Mouse (Mus musculus): Measurements from ENCODE around the gene Rspry1.

Gene Rspry1

DNA sequence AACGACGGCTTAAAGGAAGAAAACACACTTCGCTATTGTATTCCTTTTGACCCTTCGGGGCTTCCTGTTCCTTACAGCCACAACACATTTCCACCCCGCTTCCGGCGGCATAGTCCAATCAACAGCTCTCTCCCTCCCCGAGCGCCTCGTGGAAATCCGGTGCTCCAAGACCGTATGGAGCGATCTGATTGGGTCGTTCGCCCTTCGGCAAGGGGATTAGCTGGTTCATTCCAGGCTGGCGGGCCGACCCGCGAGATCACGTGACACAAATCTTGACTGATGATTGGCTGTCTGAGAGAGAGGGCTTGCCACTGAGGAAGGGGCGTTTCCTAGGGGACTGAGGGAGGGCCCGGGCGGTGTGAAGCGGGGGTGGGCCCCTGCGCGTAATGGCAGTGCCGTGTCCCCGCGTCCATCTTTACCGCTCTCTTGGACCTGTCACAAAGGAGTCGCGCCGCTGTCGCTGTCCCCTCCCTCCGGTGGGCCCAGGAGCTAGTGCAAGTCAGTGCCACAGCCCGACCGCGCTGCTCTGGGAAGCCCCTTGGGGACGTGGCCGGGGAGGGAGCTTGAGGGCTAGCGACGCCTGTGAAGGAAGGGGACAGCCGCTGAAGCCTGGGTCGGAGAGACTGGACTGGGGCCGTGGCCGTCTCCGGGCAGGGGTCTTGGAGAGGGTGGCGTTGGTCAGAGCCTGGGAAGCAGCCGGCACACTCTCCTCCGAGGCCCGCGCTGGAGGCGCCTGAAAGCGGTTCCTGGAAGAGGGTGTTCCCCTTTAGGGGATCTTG is at the start of gene Rspry1, which contains the start of gene Fam192a:
TSS of gene Rspry1 (plus strand) at position 331 of the 779 bp plus-strand sequence.
TSS of gene Fam192a (minus strand) at position 391 of the 779 bp plus-strand sequence.
- DNase-seq = peak; percentile 95 to 98

- no peak for DNase-seq
Observed at GRCm38 (mm10) chr8:94552696-94553095, 49.0 kb upstream of the Rspry1 start.

GRCm38 (mm10) chr8:94557281-94557680 is 44.5 kb upstream of the Rspry1 start:
- no peak for DNase-seq

DNA sequence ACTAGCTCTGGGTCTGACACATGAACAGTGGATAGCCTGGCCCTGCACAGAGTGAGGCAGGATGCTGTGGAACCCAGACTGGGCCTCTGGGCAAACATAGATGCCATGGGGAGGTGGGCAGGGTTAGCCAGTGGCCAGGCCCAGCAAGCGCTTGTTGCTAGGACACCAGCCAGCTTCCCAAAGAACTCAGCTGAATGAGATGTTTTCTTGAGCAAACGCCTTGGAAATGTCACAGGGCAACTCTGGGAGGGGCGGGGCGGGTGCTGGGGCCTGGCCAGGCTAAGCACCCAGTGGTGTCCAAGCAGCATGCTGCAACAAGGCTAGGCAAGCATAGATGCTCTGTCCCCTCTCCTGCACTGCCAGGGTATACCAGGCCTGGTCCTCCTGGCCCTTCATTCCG is 40.5 kb upstream of the Rspry1 start:
- DNase-seq = no peak

- no peak for DNase-seq
Observed at GRCm38 (mm10) chr8:94564421-94564820, 37.3 kb upstream of the Rspry1 start.

GRCm38 (mm10) chr8:94566033-94566432 is 35.7 kb upstream of the Rspry1 start:
- no peak for DNase-seq

DNA sequence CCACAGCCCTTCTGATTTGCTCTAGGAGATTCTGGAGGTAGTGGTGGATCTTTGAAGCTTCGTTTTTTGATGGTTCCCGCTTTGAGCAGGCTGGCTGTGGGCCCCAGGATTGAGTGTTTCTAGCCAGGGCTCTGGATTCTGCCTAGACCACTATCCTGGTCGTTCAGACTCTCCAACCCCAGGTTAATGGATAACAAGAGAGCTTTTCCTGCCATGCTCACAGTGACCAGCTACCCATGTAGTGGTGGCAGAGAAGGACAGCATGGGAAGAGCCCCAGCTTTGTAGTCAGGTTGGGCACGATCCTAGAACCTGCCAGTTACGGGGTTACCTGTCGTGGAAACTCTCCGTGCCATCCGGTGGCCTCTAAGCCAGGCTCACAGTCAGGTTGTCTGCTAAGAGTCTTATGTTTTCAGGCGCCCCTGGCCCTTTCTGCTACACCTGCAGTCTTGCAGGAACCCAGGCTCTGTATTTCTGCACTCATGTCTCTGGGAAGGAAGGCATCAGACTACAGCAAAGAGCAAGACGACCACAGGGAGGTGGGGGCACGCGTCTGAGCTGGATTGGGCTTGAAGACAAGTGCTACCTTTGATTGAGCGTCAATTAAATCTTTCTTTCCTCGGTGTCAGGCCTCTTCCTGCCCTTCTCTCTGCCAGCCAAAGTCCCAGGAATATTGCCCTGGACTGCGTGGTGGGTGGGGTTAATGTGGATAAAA is 35.1 kb upstream of the Rspry1 start:
- no peak for DNase-seq

DNA sequence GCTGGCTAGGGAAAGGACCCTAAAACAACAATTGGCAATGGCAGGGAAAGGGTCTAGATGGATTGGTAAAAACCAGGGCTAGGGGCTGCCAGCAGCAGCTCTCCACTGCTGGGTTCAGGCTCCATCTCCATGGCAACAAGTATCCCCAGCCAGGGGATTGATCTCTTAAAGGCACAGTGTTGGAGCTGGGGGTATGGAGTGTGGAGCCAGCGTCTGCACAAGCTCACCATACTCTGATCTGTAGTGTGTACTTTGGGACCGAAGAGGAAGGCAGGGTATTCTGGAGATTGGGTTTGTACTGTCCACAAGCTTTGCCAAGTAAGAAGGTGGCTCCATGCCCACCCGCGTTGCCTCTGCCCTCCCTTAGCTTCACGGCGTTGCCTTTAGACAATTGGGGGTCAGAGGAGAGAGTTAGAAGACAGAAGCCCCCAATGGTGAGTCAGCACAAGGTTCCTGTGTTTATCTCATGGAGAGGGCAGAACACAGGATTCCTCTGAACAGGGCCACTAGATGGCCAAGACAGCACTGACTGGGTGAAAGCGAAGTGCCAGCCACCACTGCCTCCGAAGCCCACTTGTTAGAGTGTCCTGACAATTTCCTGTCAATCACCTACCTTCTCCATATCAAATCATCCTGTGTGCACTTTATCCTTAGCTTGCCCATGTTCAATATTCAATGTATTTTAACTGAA is 34.4 kb upstream of the Rspry1 start:
- no peak for DNase-seq

GRCm38 (mm10) chr8:94568098-94568497 is 33.6 kb upstream of the Rspry1 start:
- DNase-seq = no peak

DNA sequence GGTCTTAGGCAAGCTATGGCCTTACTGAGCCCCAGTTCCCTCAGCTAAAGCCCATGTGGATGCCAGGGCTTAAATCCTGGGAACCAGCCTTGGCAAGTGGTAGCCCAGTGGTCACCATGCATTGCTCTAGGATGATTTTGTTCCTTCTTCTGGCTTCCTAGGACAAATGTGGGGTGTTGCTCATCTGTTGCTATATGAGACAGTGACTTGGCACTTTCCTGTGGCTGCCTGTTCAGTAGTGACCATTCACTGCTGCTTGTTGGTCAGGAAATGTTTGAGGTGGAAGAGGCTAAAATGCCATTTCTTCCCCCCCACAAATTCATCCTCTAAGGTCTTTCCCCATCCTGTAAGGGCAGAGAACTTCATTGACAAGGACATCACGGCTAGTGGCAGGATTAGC is 32.3 kb upstream of the Rspry1 start:
- no peak for DNase-seq

DNA sequence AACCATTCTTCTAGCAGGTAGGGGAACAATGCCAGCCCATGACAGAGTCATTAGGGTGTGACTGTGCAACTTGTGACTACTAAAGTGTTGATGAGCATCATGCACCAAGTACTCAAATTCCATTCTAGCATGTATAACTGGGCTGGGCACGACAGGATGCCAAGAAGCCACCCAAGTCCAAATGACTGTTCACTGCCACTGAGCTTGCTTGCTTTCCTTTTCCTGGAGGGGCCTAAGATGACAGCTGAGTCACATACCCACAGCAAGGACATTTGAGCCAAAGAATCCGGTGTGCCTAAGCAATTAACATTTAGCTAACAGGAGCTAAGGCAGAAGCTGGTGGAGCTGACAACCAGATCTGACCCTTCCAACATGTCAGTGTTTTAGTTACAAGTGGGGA is 29.8 kb upstream of the Rspry1 start:
- no peak for DNase-seq

DNA sequence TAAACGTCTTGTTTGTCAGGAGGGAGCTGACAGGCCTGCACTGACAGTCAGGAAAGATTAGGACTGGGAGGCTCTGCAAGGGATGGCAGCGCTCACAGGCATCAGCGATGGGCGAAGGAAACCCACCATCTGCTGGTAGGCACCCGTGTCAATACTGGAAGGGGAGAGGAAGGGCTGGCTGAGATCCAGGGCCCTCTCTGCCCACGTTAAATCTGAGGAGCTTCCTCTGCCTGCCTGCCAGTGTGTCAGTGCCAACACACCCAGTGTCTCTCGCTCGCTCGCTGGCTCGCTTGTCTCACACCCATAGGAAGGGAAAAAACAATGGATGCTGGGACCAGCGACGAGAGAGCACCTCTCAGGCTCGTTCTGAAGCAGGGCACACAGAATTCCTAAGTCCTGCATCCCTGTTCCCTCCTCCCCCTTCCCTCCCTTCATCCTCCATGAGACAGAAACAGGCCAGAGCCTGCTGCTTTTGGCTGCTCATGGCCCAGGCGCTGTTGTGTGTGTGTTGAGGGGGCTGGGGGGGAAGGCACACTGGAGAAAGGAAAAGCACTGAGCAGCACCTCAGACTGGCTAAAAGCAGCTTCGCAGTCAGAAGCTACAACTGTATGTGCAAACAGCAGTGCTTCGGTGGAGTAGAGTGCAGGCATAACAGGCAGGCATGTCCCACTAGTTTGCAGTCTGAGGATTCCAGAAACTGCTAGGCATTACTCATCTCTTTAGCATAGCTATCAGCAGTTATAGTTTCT is 27.4 kb upstream of the Rspry1 start:
- DNase-seq = no peak

GRCm38 (mm10) chr8:94575148-94575547 is 26.6 kb upstream of the Rspry1 start:
- DNase-seq = no peak

DNA sequence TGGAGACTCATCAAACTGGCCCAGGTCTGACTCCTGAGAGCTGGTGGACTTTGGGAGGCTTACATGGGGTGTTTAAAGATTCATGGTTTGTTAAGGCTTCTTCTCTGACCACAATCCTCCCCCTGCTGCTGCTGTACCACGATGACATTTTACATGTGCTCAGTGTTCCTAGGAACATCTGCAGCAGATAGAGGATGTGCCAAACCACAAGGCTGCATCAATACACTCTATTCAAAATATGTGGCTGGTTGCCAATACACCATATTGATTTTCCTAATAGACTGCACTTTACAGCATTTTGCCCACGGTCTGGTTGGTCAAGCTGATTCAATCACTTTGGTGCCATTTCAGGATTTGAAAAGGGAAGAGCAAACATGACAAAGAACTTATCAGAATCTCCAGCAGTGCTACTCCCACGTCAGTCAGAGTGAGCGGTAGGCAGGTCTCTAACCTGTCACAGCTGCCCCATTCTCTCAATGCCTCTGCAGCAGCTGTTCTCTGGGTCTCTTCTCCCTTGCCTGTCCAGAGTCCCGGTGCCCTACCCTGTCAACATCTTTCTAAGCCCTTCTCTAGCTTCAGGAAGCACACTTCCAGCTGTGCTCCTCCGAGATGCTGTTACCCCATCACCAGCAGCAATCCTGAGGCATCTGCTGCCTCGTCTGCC is 19.8 kb upstream of the Rspry1 start:
- no peak for DNase-seq

GRCm38 (mm10) chr8:94582569-94582968 is 19.2 kb upstream of the Rspry1 start:
- DNase-seq = no peak

DNA sequence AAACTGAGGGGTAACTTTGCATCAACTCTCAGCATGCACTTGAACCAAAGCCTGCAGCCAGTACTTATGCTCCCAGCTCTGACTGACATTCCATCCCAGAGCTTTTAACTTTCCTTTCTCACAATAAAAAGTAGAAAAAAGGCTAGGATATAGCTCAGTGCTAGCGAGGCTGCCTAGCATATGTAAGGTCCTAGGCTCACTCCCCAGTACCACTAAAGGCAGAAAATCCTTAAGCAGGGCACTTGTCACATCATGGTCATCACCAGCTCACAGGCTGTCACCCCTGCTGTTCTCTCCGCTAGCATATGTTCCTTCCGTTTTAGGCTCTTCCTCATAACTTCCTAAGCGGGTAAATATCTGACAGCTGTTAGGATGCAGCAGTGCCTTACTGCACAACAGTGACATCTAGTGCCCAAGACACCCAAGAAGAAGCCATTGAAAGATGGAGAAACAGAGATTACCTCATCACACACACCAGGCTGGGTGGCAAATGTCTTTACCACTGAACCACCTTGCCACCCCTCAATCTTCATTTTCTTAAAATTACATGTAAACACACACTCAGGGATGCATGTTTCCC is 17.4 kb upstream of the Rspry1 start:
- peak in 1 of 2 experiments; percentile 22 for DNase-seq

DNA sequence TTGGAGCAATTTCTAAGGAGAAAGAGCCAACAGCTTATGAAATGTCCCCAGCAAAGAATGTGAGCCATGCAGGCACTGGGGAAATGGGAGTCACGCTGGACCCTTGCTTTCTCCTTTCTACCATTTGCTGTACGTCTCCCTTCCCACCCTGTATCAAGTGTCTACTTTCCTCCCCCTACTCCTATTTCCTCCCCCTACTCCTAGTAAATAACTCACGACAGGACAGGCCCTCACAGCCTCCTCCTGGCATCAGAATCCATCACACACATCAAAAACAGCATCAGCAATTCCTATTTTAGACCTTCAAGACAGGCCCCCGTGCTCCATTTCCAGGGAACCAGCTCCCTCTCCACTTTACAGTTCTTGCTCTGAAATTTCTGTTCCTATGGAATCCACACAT is 10.0 kb upstream of the Rspry1 start:
- DNase-seq = no peak

GRCm38 (mm10) chr8:94594211-94594610 is 7.5 kb upstream of the Rspry1 start:
- no peak for DNase-seq

DNA sequence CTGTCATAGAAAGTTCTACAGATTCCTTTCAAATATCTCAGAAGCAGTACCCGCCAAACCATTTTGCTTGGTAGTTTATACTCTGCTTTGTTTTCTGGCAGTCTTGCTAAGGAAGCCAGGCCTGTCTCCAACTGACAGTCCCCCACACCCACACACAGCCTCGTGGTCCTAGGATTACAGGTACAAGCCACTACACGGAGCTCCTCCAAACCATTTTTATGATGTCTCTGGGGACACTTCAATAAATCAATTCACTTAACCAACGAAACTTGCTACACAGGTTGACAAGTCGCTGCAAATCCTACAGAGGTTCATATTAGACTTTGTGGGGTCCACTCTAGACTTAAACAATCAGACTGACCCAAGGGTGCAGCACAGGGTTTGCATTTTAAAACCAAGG is 1.3 kb upstream of the Rspry1 start:
- no peak for DNase-seq

DNA sequence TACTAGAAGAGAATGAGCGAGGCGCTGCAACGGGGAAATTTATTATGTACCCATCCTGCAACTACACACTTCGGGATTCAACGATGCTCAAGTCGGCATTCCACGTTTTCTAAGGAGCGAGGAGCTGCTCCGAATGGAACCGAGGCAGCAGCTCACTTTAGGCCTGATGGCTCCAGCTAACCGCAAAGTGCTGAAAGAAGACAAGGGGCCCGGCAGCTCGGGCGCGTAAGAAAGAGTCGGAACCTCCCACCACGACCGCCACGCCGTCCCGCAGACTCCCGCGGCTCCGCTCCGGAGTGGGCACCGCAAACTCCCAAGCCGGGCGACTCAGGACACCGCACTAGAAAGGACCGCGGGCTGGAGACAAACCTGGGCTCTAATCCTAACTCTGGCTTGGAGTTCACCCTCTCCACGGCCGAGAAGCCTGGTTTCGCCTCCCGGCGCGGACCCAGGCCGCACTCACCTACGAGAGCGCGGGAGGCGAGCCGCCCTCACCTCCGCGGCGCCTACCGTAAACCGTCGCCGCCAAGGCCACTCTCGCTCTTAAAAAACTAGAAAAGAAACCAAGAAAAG is 617 bp upstream of the Rspry1 start:
- peak in 1 of 2 experiments; percentile 15 for DNase-seq

DNA sequence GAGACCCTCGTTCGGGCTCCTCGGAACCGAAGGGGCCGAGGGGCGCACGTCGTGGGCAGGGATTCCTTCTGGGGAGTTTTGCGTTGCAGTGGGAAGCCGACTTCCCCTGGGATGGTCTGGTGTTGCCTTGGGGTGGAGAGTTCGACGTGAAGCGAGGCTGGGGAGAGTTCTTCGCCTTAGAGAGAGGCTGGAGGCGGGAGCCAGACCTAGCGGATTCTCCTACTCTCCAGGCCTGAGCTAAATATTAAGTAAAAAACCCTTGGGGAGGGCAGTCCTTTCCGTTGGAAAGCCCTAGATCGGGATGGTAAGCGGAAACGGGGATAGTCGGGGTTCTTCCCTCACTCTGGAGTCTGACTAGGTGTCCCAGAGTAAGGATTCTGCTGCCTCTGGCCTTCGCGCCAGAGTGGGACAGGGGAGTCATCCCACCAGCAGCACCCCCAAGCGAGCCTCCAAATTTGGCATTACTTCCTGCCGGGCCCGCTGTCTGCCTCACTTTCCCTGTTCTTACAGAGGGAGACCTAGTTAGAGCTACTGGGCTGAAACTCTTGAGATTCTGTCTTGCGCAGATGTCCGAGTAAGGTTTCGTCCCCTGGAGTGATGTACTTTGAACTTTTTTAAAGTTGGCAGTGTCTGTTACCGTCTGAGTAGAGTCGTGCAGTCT is 864 bp downstream of the Rspry1 start:
- DNase-seq = peak in 1 of 2 experiments; percentile 13

All from spleen, adult 18-20 months (tissue).